Mouse (Mus musculus): ENCODE measurements around the gene Col9a1. TPM values are rescaled to one million over a fixed set of nuclear protein-coding genes. Genes with fewer than 3 reads are reported as not detected.

Gene Col9a1
- not detected for polyA plus RNA-seq (2017; shearing (Covaris generic))

DNA sequence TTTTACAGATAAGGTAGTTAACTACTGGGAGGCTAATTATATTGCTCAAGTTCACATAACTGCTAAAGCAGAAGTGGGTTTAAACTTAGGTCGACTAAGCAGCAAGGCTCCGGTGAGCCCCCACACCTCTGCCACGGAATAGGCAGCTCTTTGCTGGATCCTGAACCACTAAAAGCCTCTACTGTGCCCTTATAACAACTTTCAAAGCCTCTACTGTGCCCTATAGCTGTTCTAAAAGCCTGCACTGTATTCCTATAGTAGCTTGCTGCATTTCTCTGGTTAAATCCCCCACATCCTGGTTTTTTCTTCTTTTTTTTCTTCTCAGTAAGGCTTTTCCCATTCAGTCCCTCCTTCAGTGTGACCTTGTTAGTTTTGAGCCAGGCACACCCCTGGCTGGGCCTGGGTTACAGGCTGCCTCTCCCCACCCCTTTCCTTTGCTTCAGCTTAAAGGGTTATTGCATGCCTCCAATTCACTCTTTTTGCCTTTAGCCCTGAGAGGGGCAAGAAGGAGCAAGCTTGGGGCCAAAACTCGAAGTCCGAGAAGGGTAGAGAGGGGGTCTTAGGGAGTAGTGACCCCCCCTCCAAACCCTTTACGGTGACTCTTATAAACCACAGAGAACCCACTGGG, at the start of gene Col9a1:
Col9a1 (plus strand) TSS at position 387 of the 628 bp plus-strand sequence.

Other genes starting within 250 kb of the Col9a1 start
- 64.0 TPM for gene Sdhaf4, start 172.0 kb upstream of the Col9a1 start, polyA plus RNA-seq (2017; shearing (Covaris generic))
- 0.44 TPM for gene Fam135a, start 77.3 kb upstream of the Col9a1 start, polyA plus RNA-seq (2017; shearing (Covaris generic))

Measured in inflammation-experienced regulatory T-cells, adult 16 weeks (primary cell).